Mouse (Mus musculus) hindlimb bud, embryonic 11.5 days (tissue): ENCODE results near the gene Cpox.

Experiments used
- DNase-seq: peaks from one replicate; pipeline ENCODE4 v3.0.0-alpha.2; 2012; ENCODE audit warnings: low read depth, low spot score; ENCODE audit errors: extremely low spot score

The Cpox gene

GRCm38 (mm10) chr16:58738800-58739199, 68.7 kb downstream of the Cpox start:
- DNase-seq = no peak

- no peak for DNase-seq
These were observed 70.7 kb downstream of the Cpox start for GRCm38 (mm10) chr16:58740751-58741150.

DNA sequence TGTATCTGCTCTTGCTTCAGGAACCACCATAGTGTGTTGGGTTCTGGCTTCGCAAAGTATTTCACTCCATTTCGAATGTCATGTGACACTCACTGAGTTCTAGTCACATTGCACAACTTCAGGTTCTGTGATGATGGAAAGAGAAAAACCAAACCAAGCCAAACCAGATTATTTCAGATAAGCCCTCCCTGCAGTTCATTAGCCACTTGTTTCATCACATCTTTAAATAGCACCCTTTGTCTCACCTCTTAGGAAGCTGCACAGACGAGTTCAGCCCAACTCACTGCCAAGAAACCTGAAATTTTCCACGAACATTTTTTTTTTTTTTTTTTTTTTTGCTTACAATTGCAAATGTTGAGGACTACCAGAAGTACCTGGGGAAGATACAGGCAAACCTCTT, 76.6 kb downstream of the Cpox start:
- DNase-seq = no peak

DNA sequence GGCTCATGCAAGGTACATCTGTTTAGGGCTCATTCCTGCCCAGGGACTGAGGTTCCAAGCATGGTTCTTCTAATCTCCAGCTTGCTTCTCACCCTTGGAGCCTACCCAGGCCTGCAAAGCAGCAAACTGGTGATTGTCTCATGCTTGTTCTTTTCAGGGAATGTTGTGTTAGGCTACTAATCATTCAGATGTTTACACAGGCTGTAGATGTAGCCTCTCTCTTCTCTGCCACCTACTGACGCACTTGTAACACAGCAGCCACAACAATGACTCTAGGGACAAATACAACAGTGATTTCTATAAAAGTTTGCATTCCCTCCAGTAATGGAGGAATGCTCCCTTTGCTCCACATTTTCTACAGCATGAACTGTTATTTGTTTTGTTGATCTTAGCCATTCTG, 81.2 kb downstream of the Cpox start:
- no peak for DNase-seq

DNA sequence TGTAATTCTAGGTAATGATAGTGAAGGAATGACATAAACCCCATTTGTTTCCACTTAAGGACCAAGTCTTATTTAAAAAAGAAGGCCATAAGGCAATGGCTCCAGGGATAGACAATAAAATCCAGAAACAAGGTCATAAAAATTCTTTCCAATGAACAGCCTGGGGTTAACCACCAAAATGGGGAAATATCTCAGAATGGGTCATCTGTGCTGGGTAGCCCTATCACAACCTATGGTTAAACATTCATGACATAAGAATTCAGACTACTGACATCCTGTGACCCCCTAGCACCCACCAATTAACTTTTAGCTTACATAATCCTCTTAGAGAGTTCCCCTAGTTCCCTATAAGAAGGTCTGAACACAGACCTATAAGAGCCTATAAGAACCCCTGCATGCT, 86.1 kb downstream of the Cpox start:
- peak; percentile 20 for DNase-seq

DNA sequence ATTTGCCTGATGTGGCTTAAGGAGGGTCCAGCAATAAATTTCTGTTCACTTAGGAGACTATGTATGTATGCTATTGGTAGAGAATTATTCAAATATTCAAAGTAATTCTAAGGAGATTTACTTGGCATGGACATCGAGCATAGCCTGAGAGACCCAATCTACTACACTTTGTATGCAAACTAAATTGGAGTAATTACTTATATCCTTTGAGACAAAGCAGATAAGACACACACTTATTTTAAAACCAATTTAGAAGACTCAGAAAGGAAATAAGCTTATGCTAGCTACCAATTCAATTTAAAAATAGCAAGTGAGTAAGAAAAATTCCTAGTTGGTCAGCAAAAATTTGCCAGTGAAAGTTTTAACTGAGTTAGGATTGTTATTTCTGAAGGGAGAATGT, 93.0 kb downstream of the Cpox start, which contains the start of gene Olfr172:
Olfr172 (minus strand) TSS at position 101 of the 400 bp plus-strand sequence.
- no peak for DNase-seq
